Mouse (Mus musculus) cerebellum, adult 18-20 months (tissue): ENCODE data around the gene Zbtb16.

Source experiments
- DNase-seq, 2 experiments: peaks; one replicate each; pipeline ENCODE4 v3.0.0; 2021

Zbtb16 gene

DNA sequence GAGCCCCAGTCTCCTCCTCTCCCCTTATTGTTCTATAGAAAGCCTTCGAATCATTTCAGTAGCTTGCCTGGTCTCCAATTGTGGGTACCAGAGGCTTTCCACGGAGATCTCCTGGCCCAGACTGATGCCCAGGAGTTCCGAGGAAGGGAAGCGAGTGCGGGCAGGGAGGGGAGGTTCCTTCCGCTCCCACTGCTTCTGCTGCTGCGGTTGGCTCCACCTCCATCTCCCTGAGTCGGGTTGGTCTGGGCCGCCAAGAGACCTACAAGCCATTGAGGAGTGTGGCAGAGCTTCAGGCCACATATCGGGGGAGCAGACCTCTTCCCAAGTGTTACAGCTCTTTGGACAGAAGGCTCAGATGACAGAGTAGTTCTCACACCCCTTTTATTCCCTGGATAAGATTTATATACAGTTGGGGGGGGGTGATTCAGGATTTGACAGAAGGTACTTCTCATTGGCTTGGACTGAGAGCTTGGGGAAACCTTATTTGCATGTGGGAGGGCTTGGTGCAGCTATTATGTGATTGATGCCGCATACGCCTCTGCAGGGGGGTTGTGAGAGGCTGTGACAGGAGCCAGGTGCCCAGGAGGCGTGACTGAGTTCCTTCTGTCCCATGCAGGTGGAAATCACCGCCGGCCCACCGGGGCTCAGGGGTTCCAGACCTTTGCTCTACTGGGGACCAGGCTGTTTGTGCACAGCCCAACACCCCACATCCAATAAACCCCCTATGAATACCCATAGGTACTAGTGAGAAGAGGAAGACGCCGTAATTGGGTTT lies 200.3 kb downstream of the Zbtb16 start:
- no peak for DNase-seq

DNA sequence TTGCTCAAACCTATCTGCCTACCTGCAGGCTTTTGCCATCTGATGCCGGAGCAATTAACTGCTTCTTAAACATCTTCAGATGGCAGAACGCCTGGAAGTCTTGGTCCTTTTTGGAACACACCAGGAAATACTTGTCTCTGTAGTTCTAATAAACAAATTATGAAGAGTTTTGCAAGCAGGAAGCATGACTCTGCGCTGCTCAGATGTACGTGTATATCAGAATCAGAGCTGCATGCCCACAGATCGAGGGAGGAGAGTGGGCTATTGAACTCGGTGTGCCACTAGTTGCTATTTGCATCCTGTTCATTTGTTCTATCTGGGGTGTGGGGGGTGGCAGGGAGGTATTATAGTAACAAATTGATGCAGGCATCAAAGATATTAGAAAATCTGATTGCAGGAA lies 202.9 kb downstream of the Zbtb16 start:
- no peak for DNase-seq

DNA sequence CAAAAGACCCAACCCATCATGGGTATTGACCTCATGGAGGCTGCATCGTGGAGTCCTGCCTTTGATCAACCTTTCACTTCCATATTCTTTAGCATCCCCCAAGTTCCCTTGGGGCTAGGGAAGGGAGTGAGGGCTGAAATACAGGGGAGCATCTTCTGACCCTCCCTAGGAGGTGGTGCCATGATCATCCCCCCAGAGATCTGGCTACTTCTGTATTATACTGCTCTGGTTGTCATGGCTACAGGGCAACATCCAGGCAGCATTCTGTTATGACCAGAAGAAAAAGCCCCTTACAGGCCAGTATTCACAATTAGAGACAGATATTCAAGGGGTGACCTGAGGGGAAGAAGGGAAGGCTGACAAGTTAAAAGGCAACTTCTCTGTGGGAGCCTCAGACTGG lies 216.8 kb downstream of the Zbtb16 start:
- no peak for DNase-seq

DNA sequence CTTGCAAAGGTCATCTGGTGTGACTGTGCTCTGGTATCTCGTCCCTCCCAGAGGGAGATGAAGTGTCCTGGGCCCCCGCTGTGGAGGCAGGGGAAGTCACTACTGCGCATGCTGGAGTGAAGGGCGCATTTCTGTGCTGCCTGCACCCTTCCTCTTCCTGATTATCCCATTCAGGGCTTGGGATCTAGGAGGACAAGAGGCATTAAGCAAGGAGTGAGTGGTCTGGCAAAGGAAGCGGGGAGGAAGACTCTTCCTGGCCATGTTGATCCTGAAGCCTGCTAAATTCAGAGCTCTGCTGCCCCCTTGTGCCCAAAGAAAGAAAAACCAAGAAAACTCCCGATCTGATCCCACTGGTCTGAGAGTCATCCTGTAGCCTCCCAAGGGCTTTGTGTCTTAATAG lies 217.4 kb downstream of the Zbtb16 start:
- peak; percentile 58 to 68 for DNase-seq

DNA sequence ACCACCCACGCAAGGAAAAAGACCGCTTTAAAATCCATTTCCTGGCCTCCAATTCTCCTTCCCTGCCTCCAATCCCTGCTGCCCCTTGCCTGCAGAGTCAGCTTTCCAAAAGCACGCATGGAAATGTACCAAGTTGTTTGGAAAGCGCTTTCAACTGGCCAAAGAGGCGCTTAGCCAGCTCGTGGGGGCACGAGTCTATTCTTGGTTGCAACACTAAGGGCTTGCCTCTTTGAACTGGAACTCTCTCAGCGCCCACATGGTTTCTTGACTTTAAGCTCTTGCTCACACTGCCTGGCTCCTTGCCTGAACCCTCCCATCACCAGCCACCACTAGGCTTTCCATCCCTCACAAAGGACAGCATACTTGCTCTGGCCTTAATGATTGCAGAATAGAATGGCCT lies 217.9 kb downstream of the Zbtb16 start:
- peak; percentile 3 for DNase-seq

DNA sequence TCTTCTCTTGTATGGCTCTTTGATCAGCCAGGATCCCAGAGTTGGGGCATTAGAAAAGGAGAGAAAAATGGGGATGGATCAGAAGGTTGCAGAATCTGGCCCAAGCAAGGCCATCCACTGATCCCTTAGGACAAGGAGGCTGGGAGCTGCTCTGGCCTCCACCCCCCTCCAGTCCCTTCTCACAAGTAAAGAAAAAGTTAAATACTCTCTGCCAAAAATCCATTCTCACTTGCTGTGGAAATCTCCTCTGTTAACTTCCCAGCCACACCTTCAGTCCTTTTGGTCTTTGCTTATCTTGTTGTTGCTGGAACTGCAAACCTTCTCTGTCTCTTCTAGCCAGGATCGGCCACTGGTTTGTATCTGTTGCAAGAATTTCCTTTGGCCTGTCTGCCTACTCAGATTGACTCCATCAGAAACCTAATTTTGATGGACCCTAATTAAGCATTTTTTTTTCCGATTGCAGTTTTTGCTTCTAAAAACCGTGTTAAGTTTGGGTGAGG lies 218.5 kb downstream of the Zbtb16 start:
- no peak for DNase-seq

DNA sequence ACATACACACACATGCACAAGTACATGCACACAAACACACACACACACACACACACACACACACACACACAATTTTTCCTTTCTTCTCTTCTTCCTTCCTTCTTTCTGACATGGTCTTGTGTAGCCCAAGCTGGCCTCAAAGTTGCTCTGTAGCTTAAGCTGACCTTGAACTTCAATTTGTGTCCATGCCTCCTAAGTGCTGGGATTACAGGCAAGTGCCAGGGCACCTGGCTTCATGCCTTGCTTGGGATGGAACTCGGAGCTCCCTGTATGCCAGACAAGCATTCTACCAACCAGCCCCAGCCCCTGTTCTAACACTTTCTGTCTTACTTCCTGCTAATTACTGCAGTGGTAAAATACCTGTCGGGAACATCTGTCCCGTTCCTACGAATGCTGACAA lies 222.8 kb downstream of the Zbtb16 start:
- no peak for DNase-seq

DNA sequence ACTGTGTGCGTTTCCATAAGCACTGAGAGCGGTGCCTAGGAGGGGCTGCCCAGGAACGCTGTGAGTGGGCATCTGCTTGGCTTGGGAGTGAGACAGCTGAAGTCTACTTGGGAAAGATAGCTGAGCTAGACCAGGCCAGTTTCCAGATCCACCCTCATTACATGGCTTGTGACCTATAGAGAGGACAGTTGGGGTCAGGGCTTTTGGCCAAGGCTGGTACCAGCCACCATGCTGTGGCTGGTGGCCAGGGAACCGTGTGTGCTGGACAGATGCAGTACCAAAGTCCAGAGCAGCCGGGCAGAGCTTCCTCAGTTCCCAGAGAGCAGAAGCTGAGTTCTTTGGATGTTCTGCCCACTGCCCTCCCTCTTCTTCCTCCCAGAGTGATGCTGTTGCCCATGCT lies 223.5 kb downstream of the Zbtb16 start:
- no peak for DNase-seq

DNA sequence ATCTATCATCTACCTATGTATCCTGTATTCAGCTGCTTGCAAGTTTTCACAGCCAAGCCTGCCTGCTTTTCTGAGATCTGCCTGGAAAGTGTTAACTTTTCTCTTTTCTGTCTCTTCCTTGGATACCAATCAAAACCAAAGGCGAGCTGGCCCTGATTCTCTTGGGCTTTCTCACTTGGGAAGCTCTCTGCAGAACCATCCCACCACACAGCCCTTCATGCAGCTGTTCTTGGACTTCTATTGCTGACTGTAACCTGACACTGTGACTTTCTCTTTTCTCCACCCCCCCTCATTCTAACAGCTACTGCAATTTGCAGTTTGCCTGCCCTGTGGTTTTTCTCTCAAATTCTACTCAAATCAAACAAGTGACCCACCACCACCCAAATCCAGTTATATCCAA lies 225.0 kb downstream of the Zbtb16 start:
- DNase-seq, result no peak

DNA sequence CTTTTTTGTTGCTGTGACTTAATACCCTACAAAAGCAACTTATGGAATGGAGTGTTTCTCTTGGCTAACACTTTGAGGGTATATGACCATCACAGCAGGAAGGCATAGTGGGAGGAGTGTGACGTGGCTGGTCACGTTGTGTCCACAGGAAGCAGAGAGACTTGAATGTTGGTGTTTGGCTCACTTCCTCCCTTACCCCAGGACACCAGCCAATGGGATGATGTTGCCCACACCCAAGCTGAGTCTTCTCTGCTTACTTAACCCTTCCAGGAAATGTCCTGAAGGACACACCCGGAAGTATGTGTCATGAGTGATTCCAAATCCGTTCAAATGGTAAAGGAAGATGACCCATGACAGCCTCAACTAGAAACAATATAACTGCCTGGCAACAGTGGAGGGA lies 226.3 kb downstream of the Zbtb16 start:
- no peak for DNase-seq

DNA sequence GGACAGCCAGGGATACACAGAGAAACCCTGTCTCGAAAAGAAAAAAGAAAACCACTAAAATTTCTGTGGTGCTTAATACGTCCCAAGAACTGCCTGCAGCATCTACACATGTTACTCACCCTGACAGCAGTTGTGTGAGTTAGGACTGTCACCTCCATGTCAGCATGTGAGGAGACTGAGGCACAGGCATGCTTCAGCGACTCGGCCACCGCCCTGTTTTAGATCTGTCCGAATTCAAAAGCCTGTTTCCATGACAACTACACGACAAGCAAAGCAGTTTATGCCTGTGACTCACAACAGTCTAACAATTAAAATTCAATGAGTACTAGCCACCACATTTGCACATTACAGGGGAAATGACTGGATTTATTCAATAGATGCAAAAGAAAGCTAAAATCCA lies 228.6 kb downstream of the Zbtb16 start:
- no peak for DNase-seq

DNA sequence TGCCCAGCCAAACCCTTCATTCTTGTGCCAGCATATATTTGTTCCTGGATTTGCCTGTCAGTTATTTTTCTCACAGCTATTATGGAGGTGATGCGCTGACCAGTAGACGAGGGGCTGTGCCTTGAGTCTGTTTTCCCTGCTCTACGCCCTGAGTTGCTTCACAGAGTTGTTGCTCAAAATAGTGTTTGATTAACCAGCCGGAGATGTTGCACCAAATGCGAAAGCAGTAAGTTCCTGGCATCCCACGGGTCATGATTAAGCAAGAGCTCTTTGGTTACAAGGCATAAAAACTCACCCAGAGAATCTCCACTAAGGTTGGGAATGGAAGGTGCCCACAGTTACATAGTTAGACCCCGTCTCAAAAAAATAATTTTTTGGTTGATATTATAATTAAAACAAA lies 229.9 kb downstream of the Zbtb16 start:
- no peak for DNase-seq

DNA sequence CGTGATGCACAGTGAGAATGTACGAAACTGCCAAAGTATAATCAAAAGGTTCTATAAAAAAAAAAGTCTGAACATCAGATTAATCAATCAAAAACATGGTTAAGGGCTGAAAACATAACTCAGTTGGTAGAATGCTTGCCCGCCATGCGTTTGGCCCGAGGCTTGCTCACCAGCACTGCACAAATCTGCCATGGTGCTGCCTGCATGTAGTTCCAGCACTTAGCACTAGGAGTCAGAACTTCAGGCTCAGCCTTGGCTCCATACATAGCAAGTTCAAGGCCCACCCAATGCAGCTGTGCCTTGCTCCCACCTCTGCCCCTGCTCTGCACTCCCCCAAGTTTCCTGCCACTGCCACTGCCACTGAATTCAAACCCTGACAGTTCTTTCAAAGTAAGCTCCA lies 230.3 kb downstream of the Zbtb16 start:
- DNase-seq, result no peak

DNA sequence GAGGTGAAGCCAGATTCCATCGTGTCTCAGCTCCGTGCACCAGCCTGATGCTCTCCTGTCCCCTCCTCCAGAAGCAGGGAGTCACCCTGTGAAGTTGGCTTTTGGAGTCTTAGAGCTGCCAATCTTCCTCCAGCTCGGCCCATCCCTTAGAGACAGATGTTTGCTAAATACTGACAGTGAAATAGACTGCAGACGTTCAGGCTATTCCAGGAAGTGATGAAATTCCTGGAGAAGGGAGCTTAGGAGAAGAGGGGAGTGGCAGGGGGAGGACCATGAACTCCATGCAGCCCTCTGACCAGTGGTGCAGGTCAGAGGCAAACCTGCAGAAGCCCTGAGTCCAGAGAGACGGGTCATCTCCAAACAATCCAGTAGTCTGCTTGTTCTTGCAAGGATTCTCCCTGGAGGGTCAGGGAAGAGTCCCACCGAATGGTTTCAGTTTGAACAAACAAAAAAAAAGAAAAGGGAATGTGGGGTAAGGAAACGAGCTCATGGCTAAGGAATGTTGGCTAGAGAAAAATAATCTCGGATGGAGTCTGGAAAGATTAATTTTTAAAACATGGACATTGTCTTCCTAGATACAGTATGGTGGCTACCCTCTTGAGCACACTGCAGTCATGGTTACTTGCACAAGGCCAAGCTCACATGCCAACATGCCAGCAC lies 231.0 kb downstream of the Zbtb16 start, which contains the start of gene Nnmt:
Nnmt (minus strand) TSS at position 215 of the 660 bp plus-strand sequence.
- no peak for DNase-seq
